Mouse (Mus musculus) limb, embryonic 14.5 days (tissue): ENCODE data around the gene Pik3r5. TPM values are rescaled to one million over a fixed set of nuclear protein-coding genes. Genes with fewer than 3 reads are reported as not detected.

Source experiments
- ATAC-seq: fragments of 200-750 bp; cut with Nextera tagmentation; 2 replicates; pipeline ENCODE4 v1.8.0; 2017; ENCODE audit warnings: low read depth, moderate number of reproducible peaks, moderate TSS enrichment; ENCODE audit not compliant: low FRiP score
- DNase-seq: peaks from one replicate; pipeline ENCODE4 v3.0.0-alpha.2; 2015; ENCODE audit warnings: low spot score
- H3K27ac ChIP-seq: fragments of 300-500 bp; sonication (generic); replicated peaks from 2 replicates; pipeline ENCODE4 v1.5.1; 2014; ENCODE audit warnings: low read depth, mild to moderate bottlenecking, low read length, moderate library complexity, mixed read lengths
- H3K27me3 ChIP-seq: fragments of 300-500 bp; sonication (generic); 2 replicates; pipeline ENCODE4 v1.6.1; 2014; ENCODE audit warnings: low read length, mixed read lengths; ENCODE audit not compliant: control insufficient read depth, insufficient read depth
- H3K36me3 ChIP-seq: fragments of 300-500 bp; sonication (generic); 2 replicates; pipeline ENCODE4 v1.6.1; 2014; ENCODE audit warnings: mild to moderate bottlenecking, low read length, moderate library complexity, mixed read lengths; ENCODE audit not compliant: control insufficient read depth, insufficient read depth
- H3K4me1 ChIP-seq: fragments of 300-500 bp; sonication (generic); 2 replicates; pipeline ENCODE4 v1.6.1; 2014; ENCODE audit warnings: antibody characterized with exemption, low read length, mixed read lengths; ENCODE audit not compliant: control insufficient read depth, insufficient read depth
- H3K4me2 ChIP-seq: fragments of 300-500 bp; sonication (generic); replicated peaks from 2 replicates; pipeline ENCODE4 v1.6.1; 2014; ENCODE audit warnings: low read depth, mild to moderate bottlenecking, low read length, moderate library complexity; ENCODE audit not compliant: severe bottlenecking
- H3K4me3 ChIP-seq: fragments of 300-500 bp; sonication (generic); replicated peaks from 2 replicates; pipeline ENCODE4 v1.5.1; 2014; ENCODE audit warnings: low read length
- H3K9ac ChIP-seq: fragments of 300-500 bp; sonication (generic); 2 replicates; pipeline ENCODE4 v1.6.1; 2014; ENCODE audit warnings: mild to moderate bottlenecking, low read depth, low read length, moderate library complexity; ENCODE audit not compliant: severe bottlenecking
- H3K9me3 ChIP-seq: fragments of 300-500 bp; sonication (generic); 2 replicates; pipeline ENCODE4 v1.6.1; 2016; ENCODE audit warnings: low read length; ENCODE audit not compliant: control insufficient read depth
- POLR2A ChIP-seq: fragments of 200-500 bp; IDR thresholded peaks from 2 replicates; pipeline ENCODE4 v1.8.0; 2012; ENCODE audit warnings: inconsistent platforms, mild to moderate bottlenecking, moderate library complexity, borderline replicate concordance; ENCODE audit not compliant: insufficient read depth, insufficient read length; ENCODE audit errors: extremely low read depth
- WGBS: fragments of 180-500 bp; shearing (Covaris S2); extraction: QIAGEN DNeasy Blood & Tissue Kit; methylation state at CpG from one replicate; pipeline ENCODE4 v1.1.7; 2014; 5-methylcytosine and 5-hydroxymethylcytosine counted together
- polyA plus RNA-seq, 2 experiments: library from polyadenylated mRNA; depleted of rRNA in 1 of 2; stranded (reverse) in 1 of 2; unstranded in 1 of 2; fragments of >200 nt; fragmentation: Nextera tagmentation in 1 of 2; extraction: Ambion mirVana in 1 of 2; gene quantifications; 2 replicates each; pipeline versions ENCODE4 v1.2.1 to v1.2.3; 2012 to 2014

Pik3r5 gene
- polyA plus RNA-seq, 2 experiments, result 0.52 to 1.2 TPM

DNA sequence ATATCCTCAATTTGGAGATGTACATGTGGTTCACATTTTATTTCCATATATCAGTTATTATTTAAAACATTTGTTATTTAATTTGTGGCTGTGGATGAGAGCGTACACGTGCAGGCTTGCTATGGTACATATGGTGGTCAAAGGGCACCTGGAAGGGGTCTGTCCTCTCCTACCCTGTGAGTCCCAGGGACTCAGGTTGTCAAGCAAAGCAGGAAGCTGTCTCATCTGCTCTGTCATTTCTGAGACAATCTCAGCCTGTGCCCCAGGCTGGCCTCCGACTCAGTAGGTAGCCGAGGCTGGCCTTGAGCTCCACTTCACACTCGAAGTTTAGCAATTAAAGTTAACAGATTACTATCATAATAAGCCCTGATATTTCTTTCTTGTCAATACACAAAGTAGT is 1.6 kb downstream of the Pik3r5 start:
- no peaks in the 10 kb centered on the region for H3K27me3 ChIP-seq
- no peaks in the 10 kb centered on the region for H3K4me1 ChIP-seq
- H3K9ac ChIP-seq, result no peak overlapping the region
- H3K27ac ChIP-seq, result no peak overlapping the region
- no peak overlapping the region for H3K4me2 ChIP-seq
- ATAC-seq, result no peak
- no peaks in the 10 kb centered on the region for H3K9me3 ChIP-seq
- H3K36me3 ChIP-seq, result no peaks in the 10 kb centered on the region
- WGBS, result 79% methylated on average over 5 of the region's 5 CpGs
- no peak for TF ChIP-seq POLR2A
- no peak overlapping the region for H3K4me3 ChIP-seq
- no peak for DNase-seq

DNA sequence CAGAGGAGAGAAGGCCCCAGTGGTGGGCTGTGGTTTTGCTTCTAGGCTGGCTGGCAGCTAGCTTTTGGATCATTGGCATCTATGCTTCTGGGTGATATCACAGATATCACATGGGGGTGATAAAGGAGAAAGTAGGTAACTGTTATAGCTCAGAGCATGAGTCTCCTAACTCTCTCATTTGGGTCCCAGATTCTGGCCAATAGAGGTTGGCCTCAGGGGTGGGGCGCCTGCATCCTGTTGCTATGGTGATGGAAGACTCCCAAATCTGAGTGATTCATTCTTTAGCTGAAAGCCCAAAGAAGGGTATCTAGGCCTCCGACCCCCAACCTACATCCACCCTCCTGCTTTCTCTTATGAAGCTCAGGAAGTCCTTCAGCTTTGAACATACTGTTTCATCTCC is 2.8 kb downstream of the Pik3r5 start:
- 87% methylated on average over 2 of the region's 2 CpGs for WGBS
- no peaks in the 10 kb centered on the region for H3K36me3 ChIP-seq
- no peaks in the 10 kb centered on the region for H3K4me1 ChIP-seq
- no peak overlapping the region for H3K9ac ChIP-seq
- H3K9me3 ChIP-seq, result no peaks in the 10 kb centered on the region
- no peak for DNase-seq
- no peak overlapping the region for H3K4me2 ChIP-seq
- H3K27me3 ChIP-seq, result no peaks in the 10 kb centered on the region
- H3K4me3 ChIP-seq, result no peak overlapping the region
- no peak overlapping the region for H3K27ac ChIP-seq
- ATAC-seq, result no peak
- TF ChIP-seq POLR2A, result no peak

GRCm38 (mm10) chr11:68435601-68436000 is 3.7 kb downstream of the Pik3r5 start:
- H3K27me3 ChIP-seq, result no peaks in the 10 kb centered on the region
- ATAC-seq, result no peak
- TF ChIP-seq POLR2A, result no peak

GRCm38 (mm10) chr11:68436376-68436775 is 4.5 kb downstream of the Pik3r5 start:
- Histone ChIP-seq H3K36me3 (no peaks in the 10 kb centered on the region), H3K4me1 (no peaks in the 10 kb centered on the region), H3K9ac (no peak overlapping the region), H3K9me3 (no peaks in the 10 kb centered on the region), H3K4me2 (no peak overlapping the region), H3K27me3 (no peaks in the 10 kb centered on the region), H3K4me3 (no peak overlapping the region), H3K27ac (no peak overlapping the region)
- 74% methylated on average over 5 of the region's 5 CpGs for WGBS
- TF ChIP-seq POLR2A, result no peak
- no peak for ATAC-seq
- no peak for DNase-seq

More at GRCm38 (mm10) chr11:68435601-68436000, 3.7 kb downstream of the Pik3r5 start:
- DNase-seq, result no peak
- Histone ChIP-seq H3K9me3 (no peaks in the 10 kb centered on the region), H3K27ac (no peak overlapping the region), H3K4me3 (no peak overlapping the region), H3K4me1 (no peaks in the 10 kb centered on the region), H3K4me2 (no peak overlapping the region), H3K9ac (no peak overlapping the region), H3K36me3 (no peaks in the 10 kb centered on the region)
- WGBS, result 95% methylated on average over 4 of the region's 4 CpGs

DNA sequence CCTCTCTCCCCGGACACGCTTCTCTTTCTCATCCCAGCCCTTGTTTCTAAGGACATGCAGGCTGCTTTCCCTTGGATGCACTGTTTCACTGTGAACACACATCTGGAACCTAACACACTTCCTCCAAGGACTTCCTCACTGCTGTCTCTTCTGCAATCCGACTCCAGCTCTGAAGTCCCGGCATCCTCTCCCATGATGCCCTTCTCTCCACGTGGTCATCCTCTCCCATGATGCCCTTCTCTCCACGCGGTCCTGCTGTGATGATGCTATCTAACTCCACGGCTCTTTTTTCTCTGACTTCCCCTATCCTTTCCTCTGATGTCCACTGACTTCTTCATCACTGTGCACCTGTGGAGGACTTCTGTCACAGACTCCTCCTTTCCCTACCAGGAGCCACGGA is 8.2 kb downstream of the Pik3r5 start:
- H3K4me3 ChIP-seq, result no peak overlapping the region
- no peaks in the 10 kb centered on the region for H3K4me1 ChIP-seq
- no peak overlapping the region for H3K9ac ChIP-seq
- no peak for TF ChIP-seq POLR2A
- ATAC-seq (no peak), DNase-seq (no peak)
- H3K4me2 ChIP-seq, result no peak overlapping the region
- 79% methylated on average over 9 of the region's 9 CpGs for WGBS
- H3K9me3 ChIP-seq, result no peaks in the 10 kb centered on the region
- H3K27ac ChIP-seq, result no peak overlapping the region
- H3K36me3 ChIP-seq, result no peaks in the 10 kb centered on the region
- no peaks in the 10 kb centered on the region for H3K27me3 ChIP-seq

GRCm38 (mm10) chr11:68440965-68441364 is 9.0 kb downstream of the Pik3r5 start:
- DNase-seq (no peak), ATAC-seq (no peak)
- no peaks in the 10 kb centered on the region for H3K36me3 ChIP-seq
- H3K27ac ChIP-seq, result no peak overlapping the region
- no peak overlapping the region for H3K9ac ChIP-seq
- 61% methylated on average over 5 of the region's 5 CpGs for WGBS
- H3K4me3 ChIP-seq, result no peak overlapping the region
- TF ChIP-seq POLR2A, result no peak
- H3K4me1 ChIP-seq, result no peaks in the 10 kb centered on the region
- H3K4me2 ChIP-seq, result no peak overlapping the region
- H3K27me3 ChIP-seq, result no peaks in the 10 kb centered on the region
- H3K9me3 ChIP-seq, result no peaks in the 10 kb centered on the region
